Mouse (Mus musculus) midbrain, embryonic 13.5 days (tissue): Measurements from ENCODE around the gene Ccl20. TPM values are rescaled to one million over a fixed set of nuclear protein-coding genes. Genes with fewer than 3 reads are reported as not detected.

ENCODE experiments used
- ATAC-seq: fragments of 200-750 bp; cut with Nextera tagmentation; 2 replicates; pipeline ENCODE4 v1.8.0; 2017; ENCODE audit warnings: mild to moderate bottlenecking, moderate TSS enrichment, moderate library complexity
- H3K27ac ChIP-seq: fragments of 300-500 bp; sonication (generic); 2 replicates; pipeline ENCODE4 v1.5.1; 2015; ENCODE audit warnings: inconsistent platforms, mild to moderate bottlenecking, moderate library complexity
- H3K27me3 ChIP-seq: fragments of 300-500 bp; sonication (generic); 2 replicates; pipeline ENCODE4 v1.6.1; 2015; ENCODE audit warnings: mild to moderate bottlenecking, inconsistent platforms
- H3K36me3 ChIP-seq: fragments of 300-500 bp; sonication (generic); 2 replicates; pipeline ENCODE4 v1.6.1; 2015; ENCODE audit warnings: mild to moderate bottlenecking, inconsistent platforms
- H3K4me1 ChIP-seq: fragments of 300-500 bp; sonication (generic); replicated peaks from 2 replicates; pipeline ENCODE4 v1.6.1; 2015; ENCODE audit warnings: inconsistent platforms
- H3K4me2 ChIP-seq: fragments of 300-500 bp; sonication (generic); replicated peaks from 2 replicates; pipeline ENCODE4 v1.6.1; 2015; ENCODE audit warnings: moderate library complexity, mild to moderate bottlenecking, inconsistent platforms
- H3K4me3 ChIP-seq: fragments of 300-500 bp; sonication (generic); replicated peaks from 2 replicates; pipeline ENCODE4 v1.5.1; 2015; ENCODE audit warnings: mild to moderate bottlenecking, inconsistent platforms
- H3K9ac ChIP-seq: fragments of 300-500 bp; sonication (generic); replicated peaks from 2 replicates; pipeline ENCODE4 v1.6.1; 2015; ENCODE audit warnings: mild to moderate bottlenecking, inconsistent platforms
- H3K9me3 ChIP-seq: fragments of 300-500 bp; sonication (generic); 2 replicates; pipeline ENCODE4 v1.6.1; 2016; ENCODE audit warnings: mild to moderate bottlenecking, inconsistent platforms
- WGBS: fragments of 180-500 bp; shearing (Covaris S2); methylation state at CpG from one replicate; pipeline ENCODE4 v1.1.7; 2015; 5-methylcytosine and 5-hydroxymethylcytosine counted together
- polyA plus RNA-seq: library from polyadenylated mRNA; unstranded; fragments of >200 nt; fragmentation: Nextera tagmentation; extraction: Ambion mirVana; gene quantifications from 2 replicates; pipeline ENCODE4 v1.2.1, GENCODE M21; 2015

Gene Ccl20
- not detected in 2 replicates for polyA plus RNA-seq

DNA sequence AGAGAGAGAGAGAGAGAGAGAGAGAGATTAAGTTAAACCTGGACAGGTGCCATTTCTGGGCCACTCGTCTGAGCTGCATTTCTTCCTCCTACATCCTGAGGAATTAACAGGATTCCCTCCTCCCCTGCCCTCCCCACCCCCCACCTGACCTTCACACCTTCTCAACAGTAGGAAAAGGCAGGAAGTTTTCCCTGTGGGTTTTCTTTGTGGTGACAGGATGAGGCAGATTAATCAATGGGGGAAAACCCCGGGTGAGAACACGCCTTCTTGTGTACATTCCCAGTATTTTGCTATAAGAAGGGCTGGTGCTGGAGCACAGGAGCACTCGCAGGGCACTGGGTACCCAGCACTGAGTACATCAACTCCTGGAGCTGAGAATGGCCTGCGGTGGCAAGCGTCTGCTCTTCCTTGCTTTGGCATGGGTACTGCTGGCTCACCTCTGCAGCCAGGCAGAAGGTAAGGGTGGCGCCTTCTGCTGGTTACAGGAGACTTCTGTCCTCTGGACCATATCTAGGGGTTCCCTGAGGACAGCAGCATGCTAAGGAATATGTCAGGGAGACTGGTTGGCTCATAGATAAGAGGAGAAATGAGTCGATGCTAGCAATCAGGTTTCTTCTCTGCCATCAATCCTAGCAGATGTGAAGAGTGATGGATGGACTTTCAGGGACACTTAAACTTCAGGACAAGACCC is at the start of gene Ccl20:
Gene Ccl20 (plus strand): TSS at position 320 of the 691 bp plus-strand sequence.
- WGBS, result 54% methylated on average over 8 of the region's 8 CpGs
- no peak within 1 kb of the TSS for H3K4me2 ChIP-seq
- no peaks in the 10 kb centered on the region for H3K4me1 ChIP-seq
- H3K27me3 ChIP-seq, result no peaks in the 10 kb centered on the region
- H3K9ac ChIP-seq, result no peak within 1 kb of the TSS
- no peak for ATAC-seq
- no peak within 1 kb of the TSS for H3K27ac ChIP-seq
- H3K36me3 ChIP-seq, result no peaks in the 10 kb centered on the region
- H3K4me3 ChIP-seq, result no peak within 1 kb of the TSS
- H3K9me3 ChIP-seq, result no peaks in the 10 kb centered on the region

DNA sequence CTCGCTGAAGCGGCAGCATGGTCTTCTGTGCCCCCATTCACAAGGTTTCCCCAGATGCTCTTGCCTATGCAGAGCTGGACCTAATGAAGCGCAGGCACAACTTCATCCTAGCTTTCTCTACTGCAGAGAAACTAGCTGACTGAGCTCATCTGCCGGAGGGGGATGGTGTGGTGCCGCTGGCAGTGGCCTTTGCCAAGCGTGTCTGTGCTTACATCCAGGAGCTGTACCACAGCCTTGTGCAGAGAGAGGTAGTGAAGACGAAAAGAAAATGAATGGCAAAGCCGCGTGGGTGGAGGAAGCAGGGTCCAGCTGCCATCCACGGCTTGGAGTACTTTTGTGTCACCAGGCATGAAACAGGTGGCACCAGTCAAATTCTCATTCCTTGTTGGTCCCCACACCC is 49.4 kb upstream of the Ccl20 start:
- Histone ChIP-seq H3K4me2 (no peak overlapping the region), H3K27ac (no peak overlapping the region), H3K27me3 (no peaks in the 10 kb centered on the region), H3K9me3 (no peaks in the 10 kb centered on the region), H3K36me3 (no peaks in the 10 kb centered on the region), H3K9ac (no peak overlapping the region), H3K4me1 (no peaks in the 10 kb centered on the region), H3K4me3 (no peak overlapping the region)
- WGBS, result 91% methylated on average over 10 of the region's 10 CpGs
- no peak for ATAC-seq

DNA sequence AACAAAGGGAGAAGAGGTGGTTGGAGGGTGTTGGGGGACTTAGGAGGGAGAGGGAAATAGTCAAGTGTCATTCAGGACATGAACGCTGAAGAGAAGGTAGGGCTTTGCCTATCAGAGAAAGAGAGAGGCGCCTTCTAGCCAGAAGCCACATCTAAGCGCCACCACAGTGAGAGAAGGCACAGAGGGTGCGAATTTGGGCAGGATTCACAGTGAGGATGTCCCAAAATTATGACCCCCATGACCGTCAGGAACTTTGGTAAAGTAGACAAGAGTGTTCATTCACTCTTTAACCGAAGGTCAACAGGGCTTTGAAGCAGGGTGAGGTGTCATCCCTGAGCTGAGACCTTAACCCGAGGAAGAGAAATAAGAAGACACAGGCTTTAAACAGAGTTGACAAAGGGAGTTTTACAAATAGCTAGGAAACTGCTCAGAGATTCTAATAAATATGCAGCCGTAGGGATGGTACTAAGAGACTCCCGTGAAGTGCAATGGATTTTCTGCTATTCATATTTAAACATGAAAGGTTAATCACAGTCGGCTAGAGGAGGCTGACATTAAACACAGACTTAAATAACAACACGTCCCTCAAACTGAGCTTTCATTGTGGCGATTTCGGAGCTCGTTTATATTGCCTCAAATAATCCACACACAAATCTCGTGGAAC is 40.9 kb upstream of the Ccl20 start:
- Histone ChIP-seq H3K4me1 (no peaks in the 10 kb centered on the region), H3K9me3 (no peaks in the 10 kb centered on the region), H3K36me3 (no peaks in the 10 kb centered on the region), H3K27ac (no peak overlapping the region), H3K27me3 (no peaks in the 10 kb centered on the region), H3K4me2 (peak overlapping the region; percentile 35), H3K4me3 (peak overlapping the region; percentile 15), H3K9ac (0 out of 2 replicates have a peak overlapping the region, but pooled peaks have one; percentile 42)
- 35% methylated on average over 15 of the region's 15 CpGs for WGBS
- peak; percentile 74 for ATAC-seq

DNA sequence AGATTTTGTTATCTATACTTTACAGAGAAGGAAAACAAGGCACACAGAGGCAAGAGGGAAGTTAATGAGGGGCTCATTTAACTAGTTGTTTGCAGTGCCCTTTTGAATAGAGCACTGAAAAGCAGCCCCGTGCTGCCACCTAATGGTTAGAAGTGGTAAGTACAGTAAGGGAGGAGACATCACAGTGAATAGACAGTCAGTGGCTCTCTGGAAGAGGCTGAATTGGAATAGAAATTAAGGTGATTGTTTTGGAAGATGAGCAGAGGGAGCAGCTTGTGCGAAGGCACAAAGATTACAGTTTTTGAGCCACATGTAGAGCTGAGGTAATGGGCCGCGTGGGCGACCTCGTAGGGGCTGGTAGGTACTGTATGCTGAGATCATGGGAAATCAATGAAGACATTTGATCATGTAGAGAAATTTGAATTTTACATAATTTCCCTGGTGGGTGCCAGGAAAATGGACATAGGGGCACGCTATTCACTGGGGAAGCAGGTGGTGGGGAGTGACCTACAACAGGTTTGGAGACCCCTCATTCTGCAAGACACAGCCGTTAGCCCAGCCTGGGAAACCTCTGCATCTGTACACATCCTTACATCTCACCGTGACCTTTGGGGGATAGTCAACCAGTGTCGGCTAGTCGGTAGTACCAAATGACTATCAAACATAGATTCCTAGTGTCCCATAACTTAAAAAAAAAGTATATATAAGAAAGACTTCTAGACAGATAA is 40.2 kb upstream of the Ccl20 start:
- Histone ChIP-seq H3K9me3 (no peaks in the 10 kb centered on the region), H3K27me3 (no peaks in the 10 kb centered on the region), H3K4me1 (no peaks in the 10 kb centered on the region), H3K36me3 (no peaks in the 10 kb centered on the region), H3K27ac (no peak overlapping the region), H3K9ac (0 out of 2 replicates have a peak overlapping the region, but pooled peaks have one; percentile 42), H3K4me2 (peak overlapping the region; percentile 35), H3K4me3 (peak overlapping the region; percentile 15)
- peak; percentile 93 for ATAC-seq
- 50% methylated on average over 11 of the region's 11 CpGs for WGBS

DNA sequence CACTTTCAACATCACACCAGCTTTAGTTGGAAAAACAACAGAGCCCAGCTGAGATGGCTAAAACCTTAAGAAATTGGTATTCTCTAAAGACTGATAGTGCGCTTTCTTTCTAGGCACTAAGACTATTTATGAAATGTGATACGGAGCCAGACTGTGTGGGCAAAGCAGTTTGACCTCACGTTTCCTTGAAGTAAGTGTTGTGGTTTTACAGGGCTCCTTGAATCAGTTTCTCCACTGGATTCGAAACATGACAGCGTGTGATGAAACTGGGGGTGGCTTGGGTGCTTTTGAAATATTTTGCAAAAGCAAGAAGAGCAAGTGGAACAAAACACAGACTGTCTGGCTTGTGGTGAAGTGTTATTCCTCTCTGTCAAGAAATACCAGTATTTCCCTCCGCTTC is 39.5 kb upstream of the Ccl20 start:
- no peak for ATAC-seq
- Histone ChIP-seq H3K9ac (no peak overlapping the region), H3K4me2 (no peak overlapping the region), H3K27ac (no peak overlapping the region), H3K4me1 (no peaks in the 10 kb centered on the region), H3K4me3 (no peak overlapping the region), H3K36me3 (no peaks in the 10 kb centered on the region), H3K27me3 (no peaks in the 10 kb centered on the region), H3K9me3 (no peaks in the 10 kb centered on the region)
- WGBS, result 91% methylated on average over 6 of the region's 6 CpGs

DNA sequence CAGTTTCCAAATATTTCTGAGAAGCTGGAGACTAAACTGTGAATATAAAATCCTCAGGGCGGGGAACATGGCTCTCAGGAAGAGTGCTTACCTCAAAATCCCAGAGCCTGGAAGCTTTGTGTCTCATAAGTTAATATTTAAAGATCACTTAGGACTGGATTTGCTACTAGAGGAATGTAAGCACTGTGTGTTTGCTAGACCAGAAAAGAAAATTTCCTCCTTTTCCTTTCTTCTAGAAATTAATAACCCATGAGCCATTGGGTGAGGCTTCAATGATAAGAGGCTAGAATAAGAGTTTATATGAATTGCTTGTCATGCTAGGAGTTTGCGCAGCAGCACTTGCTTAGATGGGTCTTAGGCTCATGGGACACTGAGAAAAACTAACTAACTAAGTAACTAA is 31.8 kb upstream of the Ccl20 start:
- Histone ChIP-seq H3K9me3 (no peaks in the 10 kb centered on the region), H3K4me2 (no peak overlapping the region), H3K4me1 (no peaks in the 10 kb centered on the region), H3K27ac (no peak overlapping the region), H3K27me3 (no peaks in the 10 kb centered on the region), H3K4me3 (no peak overlapping the region), H3K36me3 (no peaks in the 10 kb centered on the region), H3K9ac (no peak overlapping the region)
- 91% methylated on average over 2 of the region's 2 CpGs for WGBS
- no peak for ATAC-seq

DNA sequence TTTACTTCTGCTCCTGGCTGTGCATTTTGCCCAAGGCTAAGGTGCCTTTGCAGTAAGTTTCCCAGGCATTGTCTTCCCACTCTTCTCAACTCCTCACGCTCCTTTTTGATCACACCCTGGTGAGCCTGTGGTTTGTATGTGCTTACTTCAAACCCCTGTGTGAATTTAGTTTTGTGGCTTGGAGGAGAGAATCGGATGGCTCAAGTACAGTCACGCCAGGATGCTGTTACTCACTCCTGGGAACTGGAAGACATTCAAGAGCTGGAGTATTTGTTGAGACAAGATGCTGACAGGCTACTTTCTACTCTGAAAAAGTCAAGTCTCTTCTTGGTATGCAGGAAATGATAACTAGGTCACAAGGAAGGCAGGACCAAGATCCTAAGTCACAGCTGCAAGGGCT is 25.3 kb upstream of the Ccl20 start:
- Histone ChIP-seq H3K9ac (no peak overlapping the region), H3K4me2 (no peak overlapping the region), H3K36me3 (no peaks in the 10 kb centered on the region), H3K27me3 (no peaks in the 10 kb centered on the region), H3K4me3 (no peak overlapping the region), H3K9me3 (no peaks in the 10 kb centered on the region), H3K27ac (no peak overlapping the region), H3K4me1 (no peaks in the 10 kb centered on the region)
- WGBS, result 83% methylated on average over 3 of the region's 3 CpGs
- no peak for ATAC-seq

DNA sequence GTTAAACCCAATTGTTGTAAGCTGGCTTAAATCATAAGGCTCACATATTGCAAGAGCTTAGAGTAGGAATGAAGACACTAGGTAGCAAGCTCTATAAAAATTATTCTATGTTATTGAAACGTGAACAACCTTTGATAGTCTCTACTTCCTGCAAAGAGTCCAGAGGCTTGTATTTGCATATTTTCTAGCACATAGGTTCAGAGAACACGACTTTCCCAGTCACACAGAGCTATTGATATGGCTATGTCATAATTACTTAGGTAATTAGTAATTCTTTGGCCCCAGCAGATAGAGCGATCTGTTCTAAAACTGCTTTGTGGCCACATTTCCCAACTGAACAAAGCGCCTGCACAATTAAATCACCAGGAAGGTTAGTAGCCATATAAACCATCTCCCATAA is 19.6 kb upstream of the Ccl20 start:
- H3K27ac ChIP-seq, result no peak overlapping the region
- no peaks in the 10 kb centered on the region for H3K36me3 ChIP-seq
- H3K4me3 ChIP-seq, result no peak overlapping the region
- H3K4me1 ChIP-seq, result no peaks in the 10 kb centered on the region
- 80% methylated on average over 4 of the region's 4 CpGs for WGBS
- no peak overlapping the region for H3K4me2 ChIP-seq
- H3K27me3 ChIP-seq, result no peaks in the 10 kb centered on the region
- no peaks in the 10 kb centered on the region for H3K9me3 ChIP-seq
- no peak overlapping the region for H3K9ac ChIP-seq
- no peak for ATAC-seq

DNA sequence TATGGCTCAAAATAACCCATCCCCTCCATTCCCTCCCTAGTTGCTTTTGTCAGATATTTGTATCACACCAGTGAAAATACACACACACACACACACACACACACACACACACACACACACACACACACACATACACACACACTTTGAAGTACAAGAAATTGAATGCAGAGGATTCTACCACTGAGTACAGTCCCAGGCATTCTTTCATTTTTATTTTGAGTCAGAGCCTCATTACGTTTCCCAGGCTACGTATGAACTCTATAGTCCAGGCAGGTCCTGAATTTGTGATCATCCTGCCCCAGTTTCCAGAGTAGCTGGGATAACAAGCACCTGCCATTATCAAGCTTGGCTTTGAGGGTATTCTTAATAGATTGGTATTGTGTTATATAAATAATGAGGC is 17.4 kb upstream of the Ccl20 start:
- Histone ChIP-seq H3K4me1 (0 out of 2 replicates have a peak, but pooled peaks cover 3% of the 10 kb centered on the region), H3K9me3 (no peaks in the 10 kb centered on the region), H3K36me3 (no peaks in the 10 kb centered on the region), H3K4me2 (no peak overlapping the region), H3K9ac (no peak overlapping the region), H3K27ac (no peak overlapping the region), H3K4me3 (no peak overlapping the region), H3K27me3 (no peaks in the 10 kb centered on the region)
- 74% methylated on average over 2 of the region's 2 CpGs for WGBS
- no peak for ATAC-seq

DNA sequence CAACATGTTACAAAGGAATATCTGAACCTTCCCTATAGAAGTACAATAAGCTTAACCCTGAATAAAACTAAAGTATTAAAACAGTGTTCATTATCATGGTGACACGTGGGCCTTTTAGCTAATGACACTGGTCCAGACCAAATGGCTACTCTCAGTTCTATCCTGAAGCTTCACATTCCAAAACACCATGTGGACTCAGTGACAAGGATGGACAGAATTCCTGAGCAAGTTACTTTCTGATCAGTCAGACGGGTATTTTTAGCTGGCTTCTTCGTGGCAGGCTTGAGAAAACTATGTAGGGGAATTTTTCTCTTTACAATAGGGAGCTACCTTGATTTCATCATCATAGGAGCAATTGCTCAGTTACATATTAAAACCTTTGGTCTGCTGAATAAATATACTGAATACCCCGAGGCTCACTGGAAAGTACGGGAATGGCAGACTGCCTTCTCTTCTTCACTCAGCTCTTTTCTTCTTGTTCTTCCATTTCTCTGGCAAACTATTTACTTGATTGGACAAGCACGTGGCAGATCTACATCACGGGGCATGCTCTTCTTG is 16.9 kb upstream of the Ccl20 start:
- Histone ChIP-seq H3K9me3 (no peaks in the 10 kb centered on the region), H3K9ac (no peak overlapping the region), H3K27ac (no peak overlapping the region), H3K36me3 (no peaks in the 10 kb centered on the region), H3K27me3 (no peaks in the 10 kb centered on the region), H3K4me3 (no peak overlapping the region), H3K4me2 (no peak overlapping the region), H3K4me1 (0 out of 2 replicates have a peak, but pooled peaks cover 3% of the 10 kb centered on the region)
- WGBS, result 87% methylated on average over 7 of the region's 7 CpGs
- ATAC-seq, result no peak

DNA sequence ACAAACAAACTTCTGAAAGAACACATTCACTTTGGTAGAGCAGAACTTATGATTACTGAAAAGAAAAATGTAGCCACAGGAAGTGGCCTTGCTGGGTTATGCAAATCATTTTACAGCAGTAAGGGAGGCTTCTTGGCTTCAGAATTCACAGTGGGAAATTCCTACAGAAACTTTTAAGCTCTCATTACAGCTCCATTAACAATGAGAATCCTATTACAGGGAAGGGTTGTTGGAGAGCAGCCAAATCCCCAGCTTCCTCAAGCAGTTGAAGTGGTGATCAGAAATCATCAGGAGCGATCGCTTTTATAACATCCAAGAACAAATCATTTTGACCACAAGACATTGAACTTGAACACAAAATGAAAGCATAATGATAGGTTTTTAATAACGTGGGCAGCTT is 14.7 kb upstream of the Ccl20 start:
- H3K27ac ChIP-seq, result no peak overlapping the region
- 0 out of 2 replicates have a peak, but pooled peaks cover 3% of the 10 kb centered on the region for H3K4me1 ChIP-seq
- no peak for ATAC-seq
- no peaks in the 10 kb centered on the region for H3K9me3 ChIP-seq
- no peak overlapping the region for H3K4me3 ChIP-seq
- no peaks in the 10 kb centered on the region for H3K36me3 ChIP-seq
- no peak overlapping the region for H3K4me2 ChIP-seq
- H3K27me3 ChIP-seq, result no peaks in the 10 kb centered on the region
- no peak overlapping the region for H3K9ac ChIP-seq
- WGBS, result 54% methylated on average over 3 of the region's 3 CpGs

DNA sequence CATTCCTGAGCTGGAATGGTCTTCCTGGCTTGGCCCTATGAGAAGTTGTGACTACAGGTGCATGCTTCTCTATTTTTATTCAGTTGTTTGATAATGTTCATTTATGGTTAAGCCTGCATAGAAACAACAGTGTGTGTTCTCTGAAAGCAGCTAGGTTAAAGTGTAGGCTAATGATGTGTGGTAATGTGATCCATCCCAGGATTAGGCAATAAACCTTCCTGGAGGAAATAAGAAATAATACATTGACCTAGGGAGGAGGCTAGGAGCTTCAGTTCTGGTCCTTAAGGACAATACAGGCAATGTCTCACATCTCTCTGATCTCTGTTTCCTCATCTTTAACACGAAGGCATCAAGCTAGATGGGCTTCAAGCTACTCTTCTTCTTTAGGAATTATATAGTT is 11.1 kb upstream of the Ccl20 start:
- H3K4me3 ChIP-seq, result no peak overlapping the region
- H3K27me3 ChIP-seq, result no peaks in the 10 kb centered on the region
- 0 out of 2 replicates have a peak, but pooled peaks cover 3% of the 10 kb centered on the region for H3K4me1 ChIP-seq
- H3K4me2 ChIP-seq, result no peak overlapping the region
- H3K9me3 ChIP-seq, result no peaks in the 10 kb centered on the region
- no peak overlapping the region for H3K27ac ChIP-seq
- H3K9ac ChIP-seq, result no peak overlapping the region
- H3K36me3 ChIP-seq, result no peaks in the 10 kb centered on the region
- no peak for ATAC-seq
- WGBS, result 62% methylated on average over 1 of the region's 1 CpGs
